Mouse (Mus musculus) adrenal gland, postnatal 10 days (tissue): ENCODE measurements around the gene Lamtor5. TPM values are rescaled to one million over a fixed set of nuclear protein-coding genes. Genes with fewer than 3 reads are reported as not detected.

Experiments used
- total RNA-seq, 2 experiments: library from RNA; stranded (reverse); gene quantifications; 2 replicates each; pipeline ENCODE4 v1.2.3; 2021

Lamtor5 gene
- total RNA-seq, 2 experiments from 2014 or later: 71.5 to 73.4 TPM

Other genes with a start within 250 kb of the Lamtor5 start
- gene Kcna3, start 242.7 kb upstream of the Lamtor5 start, total RNA-seq: 1 to 10 TPM in 1 of 2 experiments, under 1 TPM in 1; 1.00 to 1.2 TPM
- 1 to 10 TPM; 2.5 to 2.6 TPM for gene Kcna2, start 177.7 kb upstream of the Lamtor5 start, total RNA-seq
- not detected for gene Kcna10, start 95.8 kb upstream of the Lamtor5 start, total RNA-seq
- 1 to 10 TPM in 1 of 2 experiments, under 1 TPM in 1; 0.88 to 1.2 TPM for gene Cym, start 57.1 kb upstream of the Lamtor5 start, total RNA-seq
- gene A630076J17Rik, start 48.2 kb upstream of the Lamtor5 start, total RNA-seq: under 1 TPM in 1 of 2 experiments, not detected in 1; 0.45 TPM
- gene Prok1, start 39.2 kb upstream of the Lamtor5 start, total RNA-seq: 1 to 10 TPM; 6.2 to 6.7 TPM
- under 1 TPM; 0.60 to 0.73 TPM for gene Slc16a4, start 12.4 kb downstream of the Lamtor5 start, total RNA-seq
- 10 to 100 TPM; 35.7 to 39.0 TPM for gene Rbm15, start 54.8 kb downstream of the Lamtor5 start, total RNA-seq
- 10 to 100 TPM in 1 of 2 experiments, 1 to 10 TPM in 1; 7.7 to 10.5 TPM for gene Kcnc4, start 180.7 kb downstream of the Lamtor5 start, total RNA-seq
- 1 to 10 TPM; 2.5 to 3.7 TPM for gene Slc6a17, start 239.2 kb downstream of the Lamtor5 start, total RNA-seq